Mouse (Mus musculus): ENCODE measurements at regions not wholly inside any gene's neighbourhood (a gene's known extent, or its start where the extent isn't known, plus 50 kb on each side); places are given as distances from the start of the nearest gene placed in this dataset.

- H3K4me3 ChIP-seq (replicated peaks; ENCODE audit: low read length), result no peak overlapping the region
- TF ChIP-seq CTCF (conservative IDR thresholded peaks at IDR 0.05; ENCODE audit: low read length) (no peak), NANOG (IDR thresholded peaks at IDR 0.05; ENCODE audit: borderline replicate concordance, low read length) (no peak)
Measured at GRCm38 (mm10) chr4:153023711-153024110, 458.9 kb downstream of the Ajap1 start.

GRCm38 (mm10) chr4:153019211-153019610 lies 463.4 kb downstream of the Ajap1 start:
- Histone ChIP-seq H3K4me3 (replicated peaks; ENCODE audit: low read length) (no peak overlapping the region), H3K9me3 (ENCODE audit: low read length) (no peaks in the 10 kb centered on the region), H3K36me3 (ENCODE audit: insufficient read depth, low read length) (no peaks in the 10 kb centered on the region), H3K4me1 (replicated peaks; ENCODE audit: low read depth, low read length) (no peaks in the 10 kb centered on the region), H3K27me3 (ENCODE audit: insufficient read depth, low read length) (no peaks in the 10 kb centered on the region)
- TF ChIP-seq CTCF (conservative IDR thresholded peaks at IDR 0.05; ENCODE audit: low read length) (no peak), NANOG (IDR thresholded peaks at IDR 0.05; ENCODE audit: borderline replicate concordance, low read length) (no peak)

More at GRCm38 (mm10) chr4:153023711-153024110, 458.9 kb downstream of the Ajap1 start:
- Histone ChIP-seq H3K27me3 (ENCODE audit: insufficient read depth, low read length) (no peaks in the 10 kb centered on the region), H3K36me3 (ENCODE audit: insufficient read depth, low read length) (no peaks in the 10 kb centered on the region), H3K9me3 (ENCODE audit: low read length) (no peaks in the 10 kb centered on the region), H3K4me1 (replicated peaks; ENCODE audit: low read depth, low read length) (no peaks in the 10 kb centered on the region)

- H3K36me3 ChIP-seq (ENCODE audit: insufficient read depth, low read length), result no peaks in the 10 kb centered on the region
- no peak overlapping the region for H3K4me3 ChIP-seq (replicated peaks; ENCODE audit: low read length)
- H3K4me1 ChIP-seq (replicated peaks; ENCODE audit: low read depth, low read length), result no peaks in the 10 kb centered on the region
- no peak for TF ChIP-seq POU5F1 (IDR thresholded peaks at IDR 0.05; ENCODE audit: borderline replicate concordance, low read length)
- TF ChIP-seq CTCF (conservative IDR thresholded peaks at IDR 0.05; ENCODE audit: low read length), result no peak
- no peak for TF ChIP-seq NANOG (IDR thresholded peaks at IDR 0.05; ENCODE audit: borderline replicate concordance, low read length)
- H3K27me3 ChIP-seq (ENCODE audit: insufficient read depth, low read length), result no peaks in the 10 kb centered on the region
- H3K9me3 ChIP-seq (ENCODE audit: low read length), result no peaks in the 10 kb centered on the region
Measured at GRCm38 (mm10) chr4:153018138-153018921, 464.3 kb downstream of the Ajap1 start.

- TF ChIP-seq NANOG (IDR thresholded peaks at IDR 0.05; ENCODE audit: borderline replicate concordance, low read length) (no peak), CTCF (conservative IDR thresholded peaks at IDR 0.05; ENCODE audit: low read length) (no peak), POU5F1 (IDR thresholded peaks at IDR 0.05; ENCODE audit: borderline replicate concordance, low read length) (no peak)
- H3K4me1 ChIP-seq (replicated peaks; ENCODE audit: low read depth, low read length), result no peaks in the 10 kb centered on the region
Measured at GRCm38 (mm10) chr4:153017816-153018137, 464.8 kb downstream of the Ajap1 start.

GRCm38 (mm10) chr4:153003338-153003737 lies 479.3 kb downstream of the Ajap1 start:
- no peaks in the 10 kb centered on the region for H3K9me3 ChIP-seq (ENCODE audit: low read length)
- H3K4me3 ChIP-seq (replicated peaks; ENCODE audit: low read length), result no peak overlapping the region
- no peaks in the 10 kb centered on the region for H3K36me3 ChIP-seq (ENCODE audit: insufficient read depth, low read length)
- peaks cover 12% of the 10 kb centered on the region; the same call in 1 of the 2 replicates for H3K27me3 ChIP-seq (ENCODE audit: insufficient read depth, low read length)
- peaks cover 16% of the 10 kb centered on the region for H3K4me1 ChIP-seq (replicated peaks; ENCODE audit: low read depth, low read length)
- no peak for TF ChIP-seq NANOG (IDR thresholded peaks at IDR 0.05; ENCODE audit: borderline replicate concordance, low read length)
- no peak for TF ChIP-seq POU5F1 (IDR thresholded peaks at IDR 0.05; ENCODE audit: borderline replicate concordance, low read length)
- no peak for TF ChIP-seq CTCF (conservative IDR thresholded peaks at IDR 0.05; ENCODE audit: low read length)

More at GRCm38 (mm10) chr4:153017816-153018137, 464.8 kb downstream of the Ajap1 start:
- Histone ChIP-seq H3K4me3 (replicated peaks; ENCODE audit: low read length) (no peak overlapping the region), H3K36me3 (ENCODE audit: insufficient read depth, low read length) (no peaks in the 10 kb centered on the region), H3K27me3 (ENCODE audit: insufficient read depth, low read length) (no peaks in the 10 kb centered on the region), H3K9me3 (ENCODE audit: low read length) (no peaks in the 10 kb centered on the region)

GRCm38 (mm10) chr4:153002516-153002915 lies 480.1 kb downstream of the Ajap1 start:
- no peaks in the 10 kb centered on the region for H3K36me3 ChIP-seq (ENCODE audit: insufficient read depth, low read length)
- H3K27me3 ChIP-seq (ENCODE audit: insufficient read depth, low read length), result peaks cover 17% of the 10 kb centered on the region
- no peaks in the 10 kb centered on the region for H3K9me3 ChIP-seq (ENCODE audit: low read length)
- no peak overlapping the region for H3K4me3 ChIP-seq (replicated peaks; ENCODE audit: low read length)
- H3K4me1 ChIP-seq (replicated peaks; ENCODE audit: low read depth, low read length), result peaks cover 16% of the 10 kb centered on the region
- TF ChIP-seq CTCF (conservative IDR thresholded peaks at IDR 0.05; ENCODE audit: low read length) (no peak), POU5F1 (IDR thresholded peaks at IDR 0.05; ENCODE audit: borderline replicate concordance, low read length) (no peak), NANOG (IDR thresholded peaks at IDR 0.05; ENCODE audit: borderline replicate concordance, low read length) (no peak)

GRCm38 (mm10) chr4:153001761-153002160 lies 480.9 kb downstream of the Ajap1 start:
- Histone ChIP-seq H3K4me3 (replicated peaks; ENCODE audit: low read length) (no peak overlapping the region), H3K9me3 (ENCODE audit: low read length) (no peaks in the 10 kb centered on the region), H3K4me1 (replicated peaks; ENCODE audit: low read depth, low read length) (peaks cover 16% of the 10 kb centered on the region), H3K27me3 (ENCODE audit: insufficient read depth, low read length) (peaks cover 25% of the 10 kb centered on the region), H3K36me3 (ENCODE audit: insufficient read depth, low read length) (no peaks in the 10 kb centered on the region)
- no peak for TF ChIP-seq POU5F1 (IDR thresholded peaks at IDR 0.05; ENCODE audit: borderline replicate concordance, low read length)
- TF ChIP-seq CTCF (conservative IDR thresholded peaks at IDR 0.05; ENCODE audit: low read length), result no peak
- TF ChIP-seq NANOG (IDR thresholded peaks at IDR 0.05; ENCODE audit: borderline replicate concordance, low read length), result no peak

GRCm38 (mm10) chr4:152999526-152999925 lies 483.1 kb downstream of the Ajap1 start:
- Histone ChIP-seq H3K4me1 (replicated peaks; ENCODE audit: low read depth, low read length) (peaks cover 16% of the 10 kb centered on the region), H3K36me3 (ENCODE audit: insufficient read depth, low read length) (no peaks in the 10 kb centered on the region), H3K4me3 (replicated peaks; ENCODE audit: low read length) (peak overlapping the region; percentile 37), H3K9me3 (ENCODE audit: low read length) (no peaks in the 10 kb centered on the region), H3K27me3 (ENCODE audit: insufficient read depth, low read length) (peaks cover 28% of the 10 kb centered on the region)
- TF ChIP-seq POU5F1 (IDR thresholded peaks at IDR 0.05; ENCODE audit: borderline replicate concordance, low read length), result no peak
- no peak for TF ChIP-seq NANOG (IDR thresholded peaks at IDR 0.05; ENCODE audit: borderline replicate concordance, low read length)
- TF ChIP-seq CTCF (conservative IDR thresholded peaks at IDR 0.05; ENCODE audit: low read length), result no peak

GRCm38 (mm10) chr4:152997251-152997650 lies 485.4 kb downstream of the Ajap1 start:
- H3K27me3 ChIP-seq (ENCODE audit: insufficient read depth, low read length), result peaks cover 28% of the 10 kb centered on the region
- H3K4me3 ChIP-seq (replicated peaks; ENCODE audit: low read length), result no peak overlapping the region
- H3K9me3 ChIP-seq (ENCODE audit: low read length), result no peaks in the 10 kb centered on the region
- TF ChIP-seq NANOG (IDR thresholded peaks at IDR 0.05; ENCODE audit: borderline replicate concordance, low read length) (no peak), POU5F1 (IDR thresholded peaks at IDR 0.05; ENCODE audit: borderline replicate concordance, low read length) (no peak), CTCF (conservative IDR thresholded peaks at IDR 0.05; ENCODE audit: low read length) (no peak)
- H3K36me3 ChIP-seq (ENCODE audit: insufficient read depth, low read length), result no peaks in the 10 kb centered on the region
- peaks cover 22% of the 10 kb centered on the region for H3K4me1 ChIP-seq (replicated peaks; ENCODE audit: low read depth, low read length)
